Mouse (Mus musculus) kidney, embryonic 14.5 days (tissue): ENCODE measurements around the gene Tufm. TPM values are rescaled to one million over a fixed set of nuclear protein-coding genes. Genes with fewer than 3 reads are reported as not detected.

Experiments
- ATAC-seq: fragments of 200-750 bp; cut with Nextera tagmentation; 2 replicates; pipeline ENCODE4 v1.8.0; 2017; ENCODE audit warnings: moderate number of reproducible peaks, mild to moderate bottlenecking, moderate TSS enrichment, moderate library complexity; ENCODE audit not compliant: low FRiP score, low TSS enrichment
- H3K27ac ChIP-seq: fragments of 300-500 bp; sonication (generic); 2 replicates; pipeline ENCODE4 v1.5.1; 2014; ENCODE audit warnings: low read depth, mild to moderate bottlenecking, low read length, moderate library complexity, mixed read lengths
- H3K27me3 ChIP-seq: fragments of 300-500 bp; sonication (generic); 2 replicates; pipeline ENCODE4 v1.6.1; 2014; ENCODE audit warnings: mild to moderate bottlenecking, low read length; ENCODE audit not compliant: control insufficient read depth, insufficient read depth
- H3K36me3 ChIP-seq: fragments of 300-500 bp; sonication (generic); 2 replicates; pipeline ENCODE4 v1.6.1; 2014; ENCODE audit warnings: low read length, mixed read lengths; ENCODE audit not compliant: control insufficient read depth, insufficient read depth
- H3K4me1 ChIP-seq: fragments of 300-500 bp; sonication (generic); 2 replicates; pipeline ENCODE4 v1.6.1; 2014; ENCODE audit warnings: low read length, mixed read lengths; ENCODE audit not compliant: control insufficient read depth, insufficient read depth
- H3K4me2 ChIP-seq: fragments of 300-500 bp; sonication (generic); replicated peaks from 2 replicates; pipeline ENCODE4 v1.6.1; 2014; ENCODE audit warnings: low read depth, mild to moderate bottlenecking, low read length
- H3K4me3 ChIP-seq: fragments of 300-500 bp; sonication (generic); 2 replicates; pipeline ENCODE4 v1.5.1; 2014; ENCODE audit warnings: mild to moderate bottlenecking, low read length
- H3K9ac ChIP-seq: fragments of 300-500 bp; sonication (generic); 2 replicates; pipeline ENCODE4 v1.6.1; 2014; ENCODE audit warnings: low read depth, mild to moderate bottlenecking, low read length, moderate library complexity
- H3K9me3 ChIP-seq: fragments of 300-500 bp; sonication (generic); 2 replicates; pipeline ENCODE4 v1.6.1; 2016; ENCODE audit warnings: low read length; ENCODE audit not compliant: control insufficient read depth
- whole genome bisulfite sequencing: fragments of 180-500 bp; shearing (Covaris S2); extraction: QIAGEN DNeasy Blood & Tissue Kit; methylation state at CpG from one replicate; pipeline ENCODE4 v1.1.7; 2014; 5-methylcytosine and 5-hydroxymethylcytosine counted together
- polyA plus RNA-seq: library from polyadenylated mRNA; unstranded; fragments of >200 nt; fragmentation: Nextera tagmentation; extraction: Ambion mirVana; gene quantifications from 2 replicates; pipeline ENCODE4 v1.2.1, GENCODE M21; 2014

Tufm gene
- polyA plus RNA-seq, 1 experiment from 2014 or later, result 159 TPM

DNA sequence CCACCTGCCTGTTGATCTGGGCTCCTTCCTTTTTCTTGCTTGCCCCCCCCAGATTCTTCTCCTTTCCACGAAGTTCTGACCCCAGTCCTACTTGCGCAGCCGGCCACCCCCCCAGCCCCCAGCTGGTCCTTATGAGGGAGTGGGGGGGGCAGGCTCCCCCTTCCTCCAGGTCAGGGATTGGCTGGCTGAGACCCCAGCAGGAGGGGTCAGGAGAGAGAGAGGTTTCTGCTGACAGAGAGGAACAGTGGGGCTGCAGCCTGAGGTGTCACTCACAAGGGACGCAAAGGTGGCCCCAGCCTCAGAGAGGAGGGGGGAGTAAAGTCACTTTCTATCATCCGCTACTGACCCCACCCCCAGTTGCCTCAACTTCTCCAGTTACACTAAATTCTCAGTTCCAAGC, 24.2 kb upstream of the Tufm start, which contains the start of gene Atp2a1:
Gene Atp2a1, minus strand, starts transcription at position 105 of the 400 bp plus-strand sequence.
- H3K4me3 ChIP-seq, result no peak within 1 kb of the TSS
- peak within 1 kb of the TSS; percentile 48; the same call in 1 of the 2 replicates for H3K27ac ChIP-seq
- H3K9me3 ChIP-seq, result no peaks in the 10 kb centered on the region
- peaks cover 19% of the 10 kb centered on the region for H3K36me3 ChIP-seq
- H3K9ac ChIP-seq, result 0 out of 2 replicates have a peak within 1 kb of the TSS, but pooled peaks have one; percentile 12
- no peaks in the 10 kb centered on the region for H3K27me3 ChIP-seq
- ATAC-seq, result no peak
- H3K4me2 ChIP-seq, result no peak within 1 kb of the TSS; the same call in 1 of the 2 replicates
- H3K4me1 ChIP-seq, result peaks cover 19% of the 10 kb centered on the region
- WGBS, result 24% methylated on average over 5 of the region's 5 CpGs

DNA sequence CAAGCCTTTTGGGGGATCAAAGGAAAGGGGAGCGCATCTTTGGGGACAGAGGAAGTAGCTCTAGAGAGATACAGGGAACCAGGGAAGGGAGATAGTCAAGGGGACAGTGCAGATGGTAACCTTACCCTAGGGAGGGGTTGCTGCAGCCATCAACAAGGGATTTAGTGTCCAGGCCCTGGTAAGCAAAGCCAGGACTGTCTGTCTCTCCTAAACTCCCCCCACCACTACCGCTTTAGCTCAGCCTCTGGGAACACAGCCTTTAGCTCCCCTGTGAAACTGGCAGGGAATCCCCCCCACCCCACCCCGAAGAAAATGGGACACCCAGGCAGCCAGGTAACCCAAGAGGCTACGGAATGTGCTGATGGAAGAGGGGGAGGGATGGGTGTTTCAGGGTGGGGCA, 23.6 kb upstream of the Tufm start:
- H3K36me3 ChIP-seq, result peaks cover 24% of the 10 kb centered on the region
- 50% methylated on average over 4 of the region's 4 CpGs for WGBS
- no peaks in the 10 kb centered on the region for H3K27me3 ChIP-seq
- H3K4me1 ChIP-seq, result peaks cover 15% of the 10 kb centered on the region
- no peaks in the 10 kb centered on the region for H3K9me3 ChIP-seq
- no peak overlapping the region for H3K27ac ChIP-seq
- 0 out of 2 replicates have a peak overlapping the region, but pooled peaks have one; percentile 12 for H3K9ac ChIP-seq
- H3K4me2 ChIP-seq, result no peak overlapping the region; the same call in 1 of the 2 replicates
- no peak overlapping the region for H3K4me3 ChIP-seq
- ATAC-seq, result no peak

DNA sequence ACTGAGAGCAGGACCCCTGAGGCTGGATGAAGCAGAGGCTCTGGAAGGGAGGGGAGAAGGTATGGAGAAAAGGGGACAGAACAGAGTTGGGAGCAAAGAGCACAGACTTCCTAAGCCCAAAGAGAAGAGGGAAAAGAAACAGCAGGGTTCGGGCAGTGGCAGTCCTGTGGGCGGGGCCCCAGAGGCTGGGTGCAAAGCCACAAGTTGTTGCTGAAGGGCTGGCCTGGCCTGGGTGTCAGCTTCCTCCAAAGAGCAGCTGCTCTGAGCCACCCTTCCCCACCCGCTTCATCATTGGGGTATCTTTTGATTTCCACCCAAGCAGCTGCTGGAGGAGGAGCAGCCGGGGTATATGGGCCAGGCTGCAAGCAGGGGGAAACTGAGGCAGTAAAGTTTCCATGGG, 23.0 kb upstream of the Tufm start:
- H3K36me3 ChIP-seq, result peaks cover 30% of the 10 kb centered on the region
- H3K27me3 ChIP-seq, result no peaks in the 10 kb centered on the region
- whole genome bisulfite sequencing, result 57% methylated on average over 4 of the region's 4 CpGs
- H3K4me3 ChIP-seq, result no peak overlapping the region
- ATAC-seq, result no peak
- no peak overlapping the region for H3K4me2 ChIP-seq
- H3K9ac ChIP-seq, result 0 out of 2 replicates have a peak overlapping the region, but pooled peaks have one; percentile 12
- H3K27ac ChIP-seq, result no peak overlapping the region
- H3K4me1 ChIP-seq, result peaks cover 10% of the 10 kb centered on the region
- H3K9me3 ChIP-seq, result no peaks in the 10 kb centered on the region

GRCm38 (mm10) chr7:126464836-126465235, 22.3 kb upstream of the Tufm start:
- Histone ChIP-seq H3K4me1 (peaks cover 8% of the 10 kb centered on the region), H3K27me3 (no peaks in the 10 kb centered on the region), H3K9ac (no peak overlapping the region), H3K36me3 (peaks cover 37% of the 10 kb centered on the region), H3K4me3 (no peak overlapping the region), H3K27ac (no peak overlapping the region), H3K4me2 (no peak overlapping the region), H3K9me3 (no peaks in the 10 kb centered on the region)
- no peak for ATAC-seq
- WGBS, result 30% methylated on average over 5 of the region's 5 CpGs

GRCm38 (mm10) chr7:126465246-126466030, 21.7 kb upstream of the Tufm start:
- no peak for ATAC-seq
- no peaks in the 10 kb centered on the region for H3K9me3 ChIP-seq
- 38% methylated on average over 7 of the region's 7 CpGs for WGBS

GRCm38 (mm10) chr7:126466116-126466515, 21.0 kb upstream of the Tufm start:
- Histone ChIP-seq H3K4me3 (no peak overlapping the region), H3K9ac (no peak overlapping the region), H3K27me3 (no peaks in the 10 kb centered on the region), H3K4me1 (peaks cover 8% of the 10 kb centered on the region), H3K36me3 (peaks cover 48% of the 10 kb centered on the region), H3K27ac (no peak overlapping the region), H3K4me2 (no peak overlapping the region), H3K9me3 (no peaks in the 10 kb centered on the region)
- WGBS, result 71% methylated on average over 9 of the region's 9 CpGs
- no peak for ATAC-seq

More at GRCm38 (mm10) chr7:126465246-126466030, 21.7 kb upstream of the Tufm start:
- Histone ChIP-seq H3K4me1 (peaks cover 8% of the 10 kb centered on the region), H3K4me3 (no peak overlapping the region), H3K9ac (no peak overlapping the region), H3K27ac (no peak overlapping the region), H3K4me2 (no peak overlapping the region), H3K27me3 (no peaks in the 10 kb centered on the region), H3K36me3 (peaks cover 43% of the 10 kb centered on the region)

DNA sequence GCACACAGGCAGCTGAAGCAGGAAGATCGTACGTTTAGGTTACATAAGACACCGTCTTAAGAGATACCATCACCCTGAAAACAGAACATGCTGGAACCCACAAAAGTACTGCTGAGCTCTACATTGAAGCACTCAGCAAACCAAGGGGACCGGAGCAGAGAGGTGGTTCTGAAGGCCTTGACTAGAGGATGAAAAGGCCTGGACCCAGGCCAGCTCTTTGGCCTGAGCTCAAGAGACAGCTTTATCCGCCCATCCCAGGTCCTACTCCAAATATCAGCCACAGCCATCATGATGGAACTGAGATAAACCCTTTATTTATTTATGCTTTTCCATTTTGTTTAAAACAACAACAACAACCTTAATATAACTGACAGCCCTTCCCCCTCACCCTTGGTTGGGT, 20.5 kb upstream of the Tufm start:
- peaks cover 54% of the 10 kb centered on the region for H3K36me3 ChIP-seq
- no peak overlapping the region for H3K4me3 ChIP-seq
- no peaks in the 10 kb centered on the region for H3K9me3 ChIP-seq
- H3K27ac ChIP-seq, result no peak overlapping the region
- H3K27me3 ChIP-seq, result no peaks in the 10 kb centered on the region
- no peak overlapping the region for H3K4me2 ChIP-seq
- ATAC-seq, result no peak
- H3K9ac ChIP-seq, result no peak overlapping the region
- H3K4me1 ChIP-seq, result peaks cover 8% of the 10 kb centered on the region
- 91% methylated on average over 5 of the region's 5 CpGs for WGBS

DNA sequence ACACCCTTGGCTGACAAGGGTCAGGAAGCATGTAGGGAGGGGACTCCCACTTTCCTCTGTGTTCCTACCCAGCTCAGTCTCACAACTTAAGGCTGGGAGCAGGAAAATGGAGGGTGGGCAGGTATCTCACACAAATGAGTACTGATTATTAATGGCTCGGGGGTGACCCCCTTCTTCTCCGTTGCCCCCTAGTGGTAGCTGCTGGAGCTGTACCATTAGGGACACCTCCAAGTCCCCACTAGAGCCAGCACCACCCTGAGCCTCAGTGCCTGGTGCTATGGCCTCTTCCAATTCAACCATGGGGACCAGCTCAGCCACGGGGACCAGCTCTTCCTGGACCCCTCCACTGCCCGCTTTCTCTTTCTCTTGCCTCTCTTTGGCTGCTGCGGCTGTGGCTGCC, 19.9 kb upstream of the Tufm start:
- WGBS, result 74% methylated on average over 5 of the region's 5 CpGs
- Histone ChIP-seq H3K36me3 (peaks cover 59% of the 10 kb centered on the region), H3K27me3 (no peaks in the 10 kb centered on the region), H3K4me2 (no peak overlapping the region), H3K9ac (no peak overlapping the region), H3K9me3 (no peaks in the 10 kb centered on the region), H3K4me3 (no peak overlapping the region), H3K4me1 (peaks cover 4% of the 10 kb centered on the region; the same call in 1 of the 2 replicates), H3K27ac (no peak overlapping the region)
- no peak for ATAC-seq
